Mouse (Mus musculus) c-Kit-positive CD71-positive TER-119-positive erythroid progenitor cells, embryonic 14.5 days (primary cell): Measurements from ENCODE around the gene Frmpd2.

Experiments
- DNase-seq: peaks from one replicate; pipeline ENCODE4 v3.0.0-alpha.2; 2013; ENCODE audit warnings: low spot score

Gene Frmpd2

GRCm38 (mm10) chr14:33508660-33509059, 37.2 kb downstream of the Frmpd2 start:
- no peak for DNase-seq

GRCm38 (mm10) chr14:33513877-33514276, 42.4 kb downstream of the Frmpd2 start:
- DNase-seq: no peak

- DNase-seq: no peak
These were observed 43.3 kb downstream of the Frmpd2 start for GRCm38 (mm10) chr14:33514756-33515285.

GRCm38 (mm10) chr14:33521538-33521937, 50.0 kb downstream of the Frmpd2 start:
- DNase-seq: no peak

GRCm38 (mm10) chr14:33525272-33525983, 53.9 kb downstream of the Frmpd2 start:
- no peak for DNase-seq

- no peak for DNase-seq
These were observed 55.1 kb downstream of the Frmpd2 start for GRCm38 (mm10) chr14:33526621-33527020.

GRCm38 (mm10) chr14:33527938-33528337, 56.4 kb downstream of the Frmpd2 start:
- no peak for DNase-seq

GRCm38 (mm10) chr14:33531331-33531912, 59.9 kb downstream of the Frmpd2 start:
- no peak for DNase-seq

GRCm38 (mm10) chr14:33532792-33533191, 61.3 kb downstream of the Frmpd2 start:
- no peak for DNase-seq

- no peak for DNase-seq
These were observed 62.0 kb downstream of the Frmpd2 start for GRCm38 (mm10) chr14:33533516-33533915.

GRCm38 (mm10) chr14:33535317-33535716, 63.8 kb downstream of the Frmpd2 start:
- DNase-seq: no peak

GRCm38 (mm10) chr14:33539559-33540167, 68.2 kb downstream of the Frmpd2 start:
- DNase-seq: no peak

GRCm38 (mm10) chr14:33545565-33546143, 74.2 kb downstream of the Frmpd2 start:
- DNase-seq: no peak

- no peak for DNase-seq
These were observed 77.2 kb downstream of the Frmpd2 start for GRCm38 (mm10) chr14:33548650-33549049.

GRCm38 (mm10) chr14:33549856-33550255, 78.4 kb downstream of the Frmpd2 start:
- no peak for DNase-seq

- DNase-seq: no peak
These were observed 99.2 kb downstream of the Frmpd2 start for GRCm38 (mm10) chr14:33570737-33571136.

GRCm38 (mm10) chr14:33573643-33574042, 102.1 kb downstream of the Frmpd2 start:
- no peak for DNase-seq

- DNase-seq: no peak
These were observed 108.4 kb downstream of the Frmpd2 start for GRCm38 (mm10) chr14:33579771-33580484.

GRCm38 (mm10) chr14:33588951-33589350, 117.5 kb downstream of the Frmpd2 start, which contains the start of gene Ptpn20:
TSS of gene Ptpn20 (plus strand) at chr14:33589207.
- no peak for DNase-seq

- DNase-seq: no peak
These were observed 127.1 kb downstream of the Frmpd2 start for GRCm38 (mm10) chr14:33598376-33599130.

GRCm38 (mm10) chr14:33607431-33607830, 135.9 kb downstream of the Frmpd2 start:
- DNase-seq: no peak
